Mouse (Mus musculus) E14TG2a.4 (cell line): ENCODE results near the gene Rpl38.

Source experiments
- H3K27me3 ChIP-seq: 2 replicates; pipeline ENCODE4 v1.6.1; 2014; ENCODE audit warnings: low read length, control low read depth; ENCODE audit not compliant: insufficient read depth
- H3K36me3 ChIP-seq: 2 replicates; pipeline ENCODE4 v1.6.1; 2014; ENCODE audit warnings: low read length, control low read depth; ENCODE audit not compliant: insufficient read depth
- H3K4me1 ChIP-seq: replicated peaks from 2 replicates; pipeline ENCODE4 v1.6.1; 2014; ENCODE audit warnings: low read depth, low read length, control low read depth
- H3K4me3 ChIP-seq: replicated peaks from 2 replicates; pipeline ENCODE4 v1.5.1; 2014; ENCODE audit warnings: mild to moderate bottlenecking, low read length
- H3K9me3 ChIP-seq: 2 replicates; pipeline ENCODE4 v1.6.1; 2014; ENCODE audit warnings: low read length, control low read depth
- CTCF ChIP-seq: conservative IDR thresholded peaks from 2 replicates; pipeline ENCODE4 v1.5.1; 2014; ENCODE audit warnings: low read length
- NANOG ChIP-seq: IDR thresholded peaks from 2 replicates; pipeline ENCODE4 v1.6.1; 2014; ENCODE audit warnings: borderline replicate concordance, low read length, mixed read lengths
- POU5F1 ChIP-seq: IDR thresholded peaks from 2 replicates; pipeline ENCODE4 v1.6.1; 2014; ENCODE audit warnings: low read length, borderline replicate concordance

Rpl38 gene

GRCm38 (mm10) chr11:114714526-114714925 is 46.2 kb downstream of the Rpl38 start:
- Histone ChIP-seq H3K9me3 (no peaks in the 10 kb centered on the region), H3K36me3 (peaks cover 57% of the 10 kb centered on the region), H3K4me3 (no peak overlapping the region), H3K4me1 (peaks cover 14% of the 10 kb centered on the region), H3K27me3 (no peaks in the 10 kb centered on the region)
- TF ChIP-seq POU5F1 (no peak), CTCF (no peak), NANOG (no peak)

GRCm38 (mm10) chr11:114715531-114715930 is 47.2 kb downstream of the Rpl38 start:
- H3K4me3 ChIP-seq: no peak overlapping the region
- H3K36me3 ChIP-seq: peaks cover 47% of the 10 kb centered on the region
- peaks cover 14% of the 10 kb centered on the region for H3K4me1 ChIP-seq
- no peaks in the 10 kb centered on the region for H3K9me3 ChIP-seq
- no peaks in the 10 kb centered on the region for H3K27me3 ChIP-seq
- TF ChIP-seq CTCF (no peak), POU5F1 (no peak), NANOG (no peak)

- no peak overlapping the region for H3K4me3 ChIP-seq
- TF ChIP-seq CTCF (no peak), POU5F1 (no peak), NANOG (no peak)
Measured at GRCm38 (mm10) chr11:114720535-114720934, 52.2 kb downstream of the Rpl38 start.

More at GRCm38 (mm10) chr11:114720535-114720934, 52.2 kb downstream of the Rpl38 start:
- Histone ChIP-seq H3K36me3 (peaks cover 16% of the 10 kb centered on the region; the same call in 1 of the 2 replicates), H3K9me3 (no peaks in the 10 kb centered on the region), H3K27me3 (no peaks in the 10 kb centered on the region), H3K4me1 (peaks cover 16% of the 10 kb centered on the region)
